Mouse (Mus musculus): ENCODE measurements around the gene Pycr1. TPM values are rescaled to one million over a fixed set of nuclear protein-coding genes. Genes with fewer than 3 reads are reported as not detected.

Pycr1 gene
- polyA plus RNA-seq, 2 experiments, result 4.0 to 4.8 TPM

GRCm38 (mm10) chr11:120662759-120663158, 19.2 kb upstream of the Pycr1 start:
- H3K9ac ChIP-seq (replicated peaks), result no peak overlapping the region
- H3K27ac ChIP-seq, result no peak overlapping the region
- no peak overlapping the region for H3K4me3 ChIP-seq (ENCODE audit: insufficient read depth in 1 of 2, low read depth in 2 of 2, low read length in 2 of 2)
- H3K36me3 ChIP-seq (replicated peaks; ENCODE audit: control insufficient read depth, insufficient read depth, low read depth), result no peaks in the 10 kb centered on the region
- H3K4me2 ChIP-seq (ENCODE audit: low read depth), result no peak overlapping the region
- H3K9me3 ChIP-seq (ENCODE audit: control insufficient read depth, low read length), result no peaks in the 10 kb centered on the region
- DNase-seq (ENCODE audit: low read depth in 3 of 3, low spot score in 3 of 3), result no peak
- peaks cover 55% of the 10 kb centered on the region for H3K27me3 ChIP-seq (ENCODE audit: control insufficient read depth, insufficient read depth, low read length)
- no peak for TF ChIP-seq EP300 (IDR thresholded peaks at IDR 0.05; ENCODE audit: low read depth)
- no peak for TF ChIP-seq CTCF (IDR thresholded peaks at IDR 0.05; ENCODE audit: low read depth)
- no peaks in the 10 kb centered on the region for H3K4me1 ChIP-seq (replicated peaks; ENCODE audit: control insufficient read depth in 2 of 2, insufficient read depth in 2 of 2, low read length in 1 of 2)
- 54% methylated on average over 6 of the region's 6 CpGs for WGBS (ENCODE audit: insufficient replicate concordance)
- ATAC-seq (ENCODE audit: insufficient read depth), result no peak

- H3K9ac ChIP-seq (replicated peaks), result no peak within 1 kb of the TSS
- H3K36me3 ChIP-seq (replicated peaks; ENCODE audit: control insufficient read depth, insufficient read depth, low read depth), result no peaks in the 10 kb centered on the region
- H3K4me1 ChIP-seq (replicated peaks; ENCODE audit: control insufficient read depth in 2 of 2, insufficient read depth in 2 of 2, low read length in 1 of 2), result no peaks in the 10 kb centered on the region
- H3K9me3 ChIP-seq (ENCODE audit: control insufficient read depth, low read length), result no peaks in the 10 kb centered on the region
- DNase-seq (ENCODE audit: low read depth in 3 of 3, low spot score in 3 of 3), result no peak
- peak within 1 kb of the TSS; percentile 44 for H3K4me2 ChIP-seq (ENCODE audit: low read depth)
- no peak for ATAC-seq (ENCODE audit: insufficient read depth)
- no peak for TF ChIP-seq CTCF (IDR thresholded peaks at IDR 0.05; ENCODE audit: low read depth)
- TF ChIP-seq EP300 (IDR thresholded peaks at IDR 0.05; ENCODE audit: low read depth), result no peak
- no peak within 1 kb of the TSS for H3K27ac ChIP-seq
- WGBS (ENCODE audit: insufficient replicate concordance), result 2% methylated on average over 34 of the region's 35 CpGs
- peak within 1 kb of the TSS in 1 of 2 experiments; percentile 30; a peak in 2 of 4 replicates for H3K4me3 ChIP-seq (ENCODE audit: insufficient read depth in 1 of 2, low read depth in 2 of 2, low read length in 2 of 2)
- peaks cover 63% of the 10 kb centered on the region for H3K27me3 ChIP-seq (ENCODE audit: control insufficient read depth, insufficient read depth, low read length)
Observed at GRCm38 (mm10) chr11:120661076-120661460, 17.5 kb upstream of the Pycr1 start, which contains the start of gene Notum. Gene Notum (minus strand): TSS chr11:120661175.

DNA sequence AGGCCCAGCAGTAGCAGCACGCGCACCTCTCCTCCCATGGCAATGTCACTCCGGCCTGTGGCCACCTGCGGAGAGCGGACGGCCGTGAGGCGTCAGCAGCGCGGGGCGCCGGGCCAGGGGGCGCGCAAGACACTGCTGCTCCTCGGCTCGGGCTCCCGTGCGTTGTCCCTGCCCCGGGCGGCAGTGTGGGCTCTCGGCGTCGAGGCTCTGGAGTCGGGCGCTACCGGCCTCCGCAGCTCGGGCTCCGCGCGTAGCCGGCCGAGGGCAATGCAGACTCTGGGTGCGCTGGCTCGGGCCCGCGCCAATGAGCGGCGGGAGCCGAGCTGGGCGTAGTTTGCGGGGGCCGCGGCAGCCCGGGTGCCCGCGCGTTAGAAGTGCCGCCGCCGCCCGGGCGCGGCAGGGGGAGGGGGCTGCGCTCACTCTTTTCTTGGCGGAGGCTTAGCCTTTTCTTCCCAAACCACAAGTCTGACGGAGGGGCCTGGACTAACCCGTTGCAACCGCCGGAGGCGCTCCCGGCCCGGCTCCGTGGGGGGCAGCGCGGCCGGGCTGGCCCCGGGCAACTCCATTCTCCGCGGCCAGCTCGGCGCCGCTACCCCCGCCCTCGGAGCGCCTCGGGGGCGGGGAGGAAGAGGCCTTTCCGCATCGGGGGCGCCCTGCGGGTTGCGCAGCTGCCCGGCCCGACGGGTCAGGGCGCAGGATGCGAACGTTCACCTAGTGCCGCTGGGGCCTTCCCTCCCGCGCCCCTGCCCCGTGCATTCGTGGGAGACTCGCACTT, 16.9 kb upstream of the Pycr1 start:
- Histone ChIP-seq H3K27ac (no peak overlapping the region), H3K4me3 (ENCODE audit: insufficient read depth in 1 of 2, low read depth in 2 of 2, low read length in 2 of 2) (peak overlapping the region in 1 of 2 experiments; percentile 30; a peak in 2 of 4 replicates), H3K9ac (replicated peaks) (no peak overlapping the region), H3K36me3 (replicated peaks; ENCODE audit: control insufficient read depth, insufficient read depth, low read depth) (no peaks in the 10 kb centered on the region), H3K4me2 (ENCODE audit: low read depth) (peak overlapping the region; percentile 44), H3K9me3 (ENCODE audit: control insufficient read depth, low read length) (no peaks in the 10 kb centered on the region), H3K4me1 (replicated peaks; ENCODE audit: control insufficient read depth in 2 of 2, insufficient read depth in 2 of 2, low read length in 1 of 2) (no peaks in the 10 kb centered on the region), H3K27me3 (ENCODE audit: control insufficient read depth, insufficient read depth, low read length) (peaks cover 63% of the 10 kb centered on the region)
- 0 out of 2 replicates have a peak, but pooled peaks have one; percentile 10 for TF ChIP-seq CTCF (IDR thresholded peaks at IDR 0.05; ENCODE audit: low read depth)
- TF ChIP-seq EP300 (IDR thresholded peaks at IDR 0.05; ENCODE audit: low read depth), result no peak
- under 1% methylated on average over 90 of the region's 95 CpGs for WGBS (ENCODE audit: insufficient replicate concordance)
- DNase-seq (ENCODE audit: low read depth in 3 of 3, low spot score in 3 of 3), result no peak
- no peak for ATAC-seq (ENCODE audit: insufficient read depth)

DNA sequence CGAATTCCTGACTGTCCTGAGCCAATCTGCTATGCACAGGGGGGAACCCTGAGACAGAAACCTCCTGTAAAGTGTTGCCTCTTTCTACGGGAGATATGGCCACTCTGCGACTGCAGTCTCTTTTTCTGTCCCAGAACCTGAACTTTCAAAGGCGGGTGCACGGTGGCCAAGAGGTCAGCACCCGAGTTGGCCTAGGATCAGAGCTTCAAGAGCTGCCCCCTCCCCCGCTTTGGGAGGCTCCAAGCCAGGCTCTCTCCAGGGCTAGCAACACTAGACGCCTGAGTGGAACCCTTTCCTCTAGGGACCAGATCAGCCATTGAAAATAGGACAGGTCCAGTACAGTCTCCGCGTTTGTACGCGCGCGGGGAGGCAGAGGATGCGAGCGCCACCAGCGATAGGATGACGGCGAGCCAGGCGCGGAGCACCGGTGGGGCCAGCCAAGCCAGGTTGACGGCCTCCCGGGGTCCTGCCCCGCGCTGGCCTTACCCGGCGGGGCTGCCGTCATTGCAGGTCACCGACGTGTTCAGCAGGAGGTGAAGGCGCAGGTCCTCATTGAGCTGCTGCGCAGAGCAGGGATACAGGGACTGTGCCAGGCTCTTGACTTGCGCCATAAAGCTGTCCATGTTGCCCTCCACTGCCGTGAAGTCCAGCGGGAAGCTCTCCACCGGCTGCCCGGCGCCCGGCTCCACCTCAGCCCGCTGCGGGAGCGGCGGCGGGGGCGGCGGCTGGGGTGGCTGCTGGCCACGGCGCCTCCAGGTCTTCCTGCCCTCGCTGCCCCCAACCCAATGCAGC, 16.1 kb upstream of the Pycr1 start:
- Histone ChIP-seq H3K4me2 (ENCODE audit: low read depth) (peak overlapping the region; percentile 44), H3K36me3 (replicated peaks; ENCODE audit: control insufficient read depth, insufficient read depth, low read depth) (no peaks in the 10 kb centered on the region), H3K27me3 (ENCODE audit: control insufficient read depth, insufficient read depth, low read length) (peaks cover 63% of the 10 kb centered on the region), H3K9me3 (ENCODE audit: control insufficient read depth, low read length) (no peaks in the 10 kb centered on the region), H3K27ac (no peak overlapping the region), H3K9ac (replicated peaks) (no peak overlapping the region), H3K4me1 (replicated peaks; ENCODE audit: control insufficient read depth in 2 of 2, insufficient read depth in 2 of 2, low read length in 1 of 2) (no peaks in the 10 kb centered on the region), H3K4me3 (ENCODE audit: insufficient read depth in 1 of 2, low read depth in 2 of 2, low read length in 2 of 2) (peak overlapping the region in 1 of 2 experiments; percentile 30; a peak in 2 of 4 replicates)
- no peak for TF ChIP-seq EP300 (IDR thresholded peaks at IDR 0.05; ENCODE audit: low read depth)
- no peak for TF ChIP-seq CTCF (IDR thresholded peaks at IDR 0.05; ENCODE audit: low read depth)
- no peak for ATAC-seq (ENCODE audit: insufficient read depth)
- DNase-seq (ENCODE audit: low read depth in 3 of 3, low spot score in 3 of 3), result no peak
- WGBS (ENCODE audit: insufficient replicate concordance), result 5% methylated on average over 50 of the region's 50 CpGs

- WGBS (ENCODE audit: insufficient replicate concordance), result 3% methylated on average over 24 of the region's 24 CpGs
- Histone ChIP-seq H3K27me3 (ENCODE audit: control insufficient read depth, insufficient read depth, low read length) (peaks cover 63% of the 10 kb centered on the region), H3K27ac (no peak overlapping the region), H3K36me3 (replicated peaks; ENCODE audit: control insufficient read depth, insufficient read depth, low read depth) (no peaks in the 10 kb centered on the region), H3K9me3 (ENCODE audit: control insufficient read depth, low read length) (no peaks in the 10 kb centered on the region), H3K4me3 (ENCODE audit: insufficient read depth in 1 of 2, low read depth in 2 of 2, low read length in 2 of 2) (no peak overlapping the region), H3K4me2 (ENCODE audit: low read depth) (no peak overlapping the region), H3K4me1 (replicated peaks; ENCODE audit: control insufficient read depth in 2 of 2, insufficient read depth in 2 of 2, low read length in 1 of 2) (no peaks in the 10 kb centered on the region), H3K9ac (replicated peaks) (no peak overlapping the region)
- DNase-seq (ENCODE audit: low read depth in 3 of 3, low spot score in 3 of 3), result peak in 2 of 3 experiments; percentile 26 to 30
- ATAC-seq (ENCODE audit: insufficient read depth), result no peak
- TF ChIP-seq EP300 (IDR thresholded peaks at IDR 0.05; ENCODE audit: low read depth), result no peak
- TF ChIP-seq CTCF (IDR thresholded peaks at IDR 0.05; ENCODE audit: low read depth), result peak; percentile 92
Observed at GRCm38 (mm10) chr11:120658876-120659410, 15.4 kb upstream of the Pycr1 start.
